Mouse (Mus musculus) megakaryocyte, embryonic 14.5 days (primary cell): ENCODE measurements at regions not wholly inside any gene's neighbourhood (a gene's known extent, or its start where the extent isn't known, plus 50 kb on each side); places are given as distances from the start of the nearest gene placed in this dataset.

Experiments
- H3K27me3 ChIP-seq: replicated peaks from 2 replicates; pipeline ENCODE3; 2012; ENCODE audit warnings: inconsistent platforms
- H3K36me3 ChIP-seq: replicated peaks from 2 replicates; pipeline ENCODE3; 2012; ENCODE audit warnings: low read length, inconsistent platforms, mixed read lengths
- H3K4me1 ChIP-seq: 2 replicates; pipeline ENCODE4 v1.6.1; 2012; ENCODE audit warnings: inconsistent platforms
- H3K4me3 ChIP-seq: replicated peaks from 2 replicates; pipeline ENCODE3; 2012; ENCODE audit warnings: moderate library complexity, mild to moderate bottlenecking, inconsistent platforms
- H3K9me3 ChIP-seq: 2 replicates; pipeline ENCODE4 v1.6.1; 2012; ENCODE audit warnings: inconsistent platforms
- FLI1 ChIP-seq: IDR thresholded peaks from 2 replicates; pipeline ENCODE4 v1.6.1; 2012; ENCODE audit warnings: low read length, inconsistent platforms, mixed read lengths
- GATA1 ChIP-seq: IDR thresholded peaks from 3 replicates; pipeline ENCODE4 v1.6.1; 2012; ENCODE audit warnings: mixed read lengths, low read length, inconsistent platforms, borderline replicate concordance

DNA sequence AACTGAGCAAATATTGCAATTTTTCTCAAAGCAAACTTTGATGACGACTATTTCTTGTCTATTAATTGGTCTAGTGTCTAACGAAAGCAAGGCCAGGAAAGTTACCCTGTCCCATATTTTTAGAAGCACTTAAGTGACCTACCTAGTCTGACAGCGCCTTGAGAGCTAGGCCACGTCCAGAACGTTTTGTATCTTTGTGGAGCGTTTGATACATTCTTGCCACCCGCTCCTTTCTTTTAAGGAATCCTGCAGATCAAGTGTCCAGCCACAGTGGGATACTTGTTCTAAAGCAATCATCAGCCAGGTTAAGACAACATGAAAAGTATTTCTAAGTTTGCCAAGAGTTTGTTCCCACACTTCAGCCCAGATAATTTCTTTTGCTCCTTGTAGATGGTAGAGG, 79.8 kb upstream of the Slc38a2 start:
- Histone ChIP-seq H3K9me3 (no peaks in the 10 kb centered on the region), H3K4me1 (peaks cover 17% of the 10 kb centered on the region), H3K36me3 (no peaks in the 10 kb centered on the region)

GRCm38 (mm10) chr15:96778321-96778926, 78.9 kb upstream of the Slc38a2 start:
- H3K27me3 ChIP-seq = no peaks in the 10 kb centered on the region
- H3K4me1 ChIP-seq = peaks cover 22% of the 10 kb centered on the region
- H3K4me3 ChIP-seq = peak overlapping the region; percentile 53
- no peaks in the 10 kb centered on the region for H3K9me3 ChIP-seq
- no peaks in the 10 kb centered on the region for H3K36me3 ChIP-seq
- TF ChIP-seq GATA1 (no peak), FLI1 (no peak)

More for the DNA sequence above, 79.8 kb upstream of the Slc38a2 start:
- TF ChIP-seq GATA1 = no peak
- TF ChIP-seq FLI1 = no peak
- Histone ChIP-seq H3K4me3 (no peak overlapping the region), H3K27me3 (no peaks in the 10 kb centered on the region)

DNA sequence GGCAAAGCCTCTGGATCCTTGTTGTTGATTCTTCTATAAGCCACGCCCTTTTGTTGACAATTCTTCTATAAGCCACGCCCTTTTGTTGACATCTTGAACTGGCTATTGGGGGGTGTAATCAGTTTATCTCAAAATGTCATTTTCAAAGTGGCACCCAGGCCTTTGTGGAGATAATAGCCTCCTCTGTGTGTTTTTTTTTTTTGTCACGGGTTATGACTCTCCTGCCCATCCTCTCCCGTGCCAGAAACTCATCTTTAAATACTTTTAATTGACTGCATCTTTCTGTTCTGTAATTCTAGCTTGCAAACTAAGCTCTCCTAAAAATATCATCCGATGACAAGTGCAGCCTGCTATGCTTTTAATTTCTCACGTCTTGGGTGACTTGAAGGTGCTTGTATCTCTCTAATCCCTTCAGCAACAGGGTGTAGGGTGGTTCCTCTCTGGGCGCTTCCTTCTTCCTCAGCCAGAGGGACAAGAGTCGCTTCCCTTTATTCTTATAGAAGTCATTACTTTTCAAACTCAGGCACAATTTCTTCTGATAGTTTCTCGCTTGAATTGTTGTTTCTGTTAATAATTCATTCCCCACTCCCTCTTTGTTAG, 77.0 kb upstream of the Slc38a2 start:
- peaks cover 4% of the 10 kb centered on the region for H3K27me3 ChIP-seq

GRCm38 (mm10) chr15:96775129-96775528, 75.6 kb upstream of the Slc38a2 start:
- TF ChIP-seq GATA1 (no peak), FLI1 (no peak)
- H3K4me1 ChIP-seq = peaks cover 24% of the 10 kb centered on the region
- H3K27me3 ChIP-seq = peaks cover 4% of the 10 kb centered on the region
- H3K36me3 ChIP-seq = no peaks in the 10 kb centered on the region
- no peak overlapping the region for H3K4me3 ChIP-seq
- H3K9me3 ChIP-seq = peaks cover 6% of the 10 kb centered on the region; the same call in 1 of the 2 replicates

More for the DNA sequence above, 77.0 kb upstream of the Slc38a2 start:
- TF ChIP-seq FLI1 (no peak), GATA1 (no peak)
- Histone ChIP-seq H3K4me1 (peaks cover 24% of the 10 kb centered on the region), H3K9me3 (peaks cover 6% of the 10 kb centered on the region; the same call in 1 of the 2 replicates), H3K36me3 (no peaks in the 10 kb centered on the region), H3K4me3 (no peak overlapping the region)

DNA sequence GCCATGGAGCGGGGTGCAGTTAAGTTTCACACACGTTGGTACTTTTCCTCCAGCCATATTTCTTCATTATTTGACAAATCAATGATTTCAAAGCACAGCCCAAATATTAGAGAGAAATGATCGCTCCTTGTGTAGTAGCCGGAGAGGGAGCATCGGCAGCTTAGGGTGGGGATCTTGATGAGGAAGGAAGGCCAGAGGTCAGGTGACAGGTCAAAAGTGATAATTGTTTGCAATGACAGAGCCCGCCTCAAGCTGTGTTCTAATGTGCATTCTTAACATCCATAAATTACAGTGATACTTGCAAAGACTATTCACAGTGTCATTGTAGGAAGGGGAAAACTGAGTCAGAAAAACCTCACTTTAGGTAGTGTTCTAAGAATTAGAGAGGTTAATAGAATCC, 75.1 kb upstream of the Slc38a2 start:
- peaks cover 24% of the 10 kb centered on the region for H3K4me1 ChIP-seq
- no peak for TF ChIP-seq FLI1
- no peak for TF ChIP-seq GATA1
- H3K4me3 ChIP-seq = no peak overlapping the region
- no peaks in the 10 kb centered on the region for H3K36me3 ChIP-seq
- H3K27me3 ChIP-seq = peaks cover 4% of the 10 kb centered on the region
- peaks cover 6% of the 10 kb centered on the region; the same call in 1 of the 2 replicates for H3K9me3 ChIP-seq

- Histone ChIP-seq H3K27me3 (peaks cover 6% of the 10 kb centered on the region), H3K4me1 (peaks cover 23% of the 10 kb centered on the region), H3K36me3 (no peaks in the 10 kb centered on the region), H3K9me3 (peaks cover 7% of the 10 kb centered on the region), H3K4me3 (no peak overlapping the region)
- TF ChIP-seq FLI1 = no peak
- no peak for TF ChIP-seq GATA1
Observed at GRCm38 (mm10) chr15:96773656-96774055, 74.1 kb upstream of the Slc38a2 start.

DNA sequence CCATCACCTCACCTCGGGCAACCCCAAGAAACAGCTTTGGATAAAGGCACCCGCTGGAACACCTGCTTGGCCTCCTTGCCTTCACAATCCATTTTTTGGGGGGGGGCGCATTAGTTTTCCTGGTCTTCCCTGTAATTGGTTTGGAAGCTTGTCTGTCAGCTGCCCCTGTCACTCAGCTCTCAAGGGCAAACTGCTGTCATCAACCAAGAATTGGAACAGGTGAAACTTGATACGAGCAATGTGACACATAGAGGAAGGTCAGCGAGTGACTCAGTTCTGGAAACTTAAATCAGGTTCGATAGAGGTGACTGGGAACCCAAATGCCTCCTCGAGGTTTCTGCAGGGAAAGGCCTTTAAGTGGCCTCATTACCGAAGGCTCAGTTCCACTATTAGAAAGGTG, 73.2 kb upstream of the Slc38a2 start:
- Histone ChIP-seq H3K36me3 (no peaks in the 10 kb centered on the region), H3K9me3 (peaks cover 10% of the 10 kb centered on the region), H3K4me1 (peaks cover 18% of the 10 kb centered on the region), H3K27me3 (peaks cover 8% of the 10 kb centered on the region), H3K4me3 (no peak overlapping the region)
- TF ChIP-seq GATA1 = no peak
- no peak for TF ChIP-seq FLI1

DNA sequence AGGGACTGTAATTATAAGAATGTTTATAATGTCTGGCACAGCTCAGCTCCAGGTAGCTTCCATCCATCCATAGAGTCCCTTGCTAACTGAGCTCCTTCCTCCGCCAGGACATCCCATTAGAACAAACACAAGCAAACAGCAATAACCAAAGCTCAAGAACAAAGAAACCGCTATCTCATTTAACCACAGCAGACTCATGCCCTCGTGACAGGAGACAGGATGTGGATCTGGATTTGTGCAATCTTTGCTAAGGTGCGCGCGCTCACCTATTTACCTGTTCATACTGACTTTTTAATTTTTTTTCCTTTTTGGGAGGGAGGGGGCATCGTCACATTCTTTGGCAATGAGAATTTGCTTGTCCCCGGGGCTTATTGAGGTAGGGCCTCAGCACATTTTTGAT, 71.3 kb upstream of the Slc38a2 start:
- H3K27me3 ChIP-seq = peaks cover 8% of the 10 kb centered on the region
- no peak for TF ChIP-seq GATA1
- no peak for TF ChIP-seq FLI1
- peaks cover 15% of the 10 kb centered on the region for H3K9me3 ChIP-seq

DNA sequence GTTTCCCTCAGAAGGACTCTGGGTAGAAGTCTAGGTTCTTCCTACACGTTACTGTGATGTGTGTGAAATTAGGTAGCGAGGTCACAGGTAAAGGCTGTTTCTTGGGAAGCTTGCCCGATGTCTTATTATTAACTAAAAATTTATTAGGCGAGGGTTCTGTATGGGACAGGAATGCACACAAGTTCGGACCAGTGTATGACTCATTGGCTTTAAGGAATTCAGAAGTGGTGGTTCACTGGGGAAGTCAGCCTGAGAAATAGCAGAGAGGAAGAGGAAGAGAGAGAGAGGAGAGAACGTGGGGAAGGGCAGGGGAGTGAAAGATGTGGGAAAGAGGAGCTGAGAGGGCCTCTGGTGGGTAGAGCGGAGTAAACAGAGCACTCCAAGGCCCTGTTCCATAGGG, 70.8 kb upstream of the Slc38a2 start:
- no peak overlapping the region for H3K4me3 ChIP-seq
- peaks cover 8% of the 10 kb centered on the region for H3K27me3 ChIP-seq
- TF ChIP-seq FLI1 (no peak), GATA1 (no peak)
- H3K36me3 ChIP-seq = no peaks in the 10 kb centered on the region
- H3K4me1 ChIP-seq = peaks cover 26% of the 10 kb centered on the region
- H3K9me3 ChIP-seq = peaks cover 15% of the 10 kb centered on the region

More for the DNA sequence above, 71.3 kb upstream of the Slc38a2 start:
- H3K4me1 ChIP-seq = peaks cover 26% of the 10 kb centered on the region
- H3K36me3 ChIP-seq = no peaks in the 10 kb centered on the region
- H3K4me3 ChIP-seq = no peak overlapping the region

DNA sequence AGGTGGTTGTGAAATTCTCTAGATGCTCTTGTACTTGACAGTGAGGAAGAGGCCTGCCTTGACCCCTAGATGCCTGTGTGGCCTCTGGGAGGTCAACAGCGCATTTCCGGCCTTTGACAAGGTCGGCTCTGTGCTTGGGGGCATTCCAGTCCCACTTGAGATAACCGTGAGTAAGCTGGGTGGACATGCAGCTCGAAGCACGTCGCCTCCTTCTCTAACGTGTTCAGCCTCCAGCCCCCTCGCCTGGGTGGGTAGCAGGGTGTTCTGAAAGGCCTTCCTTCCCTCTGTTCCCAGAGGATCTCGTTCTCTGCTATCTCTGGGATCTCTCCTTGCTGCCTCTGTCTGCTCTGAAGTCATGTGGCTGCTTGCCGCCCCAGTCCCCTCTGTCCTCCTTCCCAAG, 70.2 kb upstream of the Slc38a2 start:
- H3K4me3 ChIP-seq = no peak overlapping the region
- peaks cover 15% of the 10 kb centered on the region for H3K9me3 ChIP-seq
- TF ChIP-seq GATA1 (no peak), FLI1 (no peak)
- H3K4me1 ChIP-seq = peaks cover 26% of the 10 kb centered on the region
- H3K27me3 ChIP-seq = peaks cover 8% of the 10 kb centered on the region
- H3K36me3 ChIP-seq = no peaks in the 10 kb centered on the region
